Mouse (Mus musculus): ENCODE results near the gene Akr1d1.

Akr1d1 gene

GRCm38 (mm10) chr6:37563861-37564260, 33.9 kb downstream of the Akr1d1 start:
- no peak for DNase-seq (ENCODE audit: low spot score in 2 of 2)

- DNase-seq (ENCODE audit: low spot score in 2 of 2) = no peak
Measured at GRCm38 (mm10) chr6:37567363-37567762, 37.4 kb downstream of the Akr1d1 start.

- no peak for DNase-seq (ENCODE audit: low spot score in 2 of 2)
Measured at GRCm38 (mm10) chr6:37571939-37572338, 42.0 kb downstream of the Akr1d1 start.

GRCm38 (mm10) chr6:37572935-37573334, 43.0 kb downstream of the Akr1d1 start:
- DNase-seq (ENCODE audit: low spot score in 2 of 2) = no peak

- no peak for DNase-seq (ENCODE audit: low spot score in 2 of 2)
Measured at GRCm38 (mm10) chr6:37580476-37580875, 50.5 kb downstream of the Akr1d1 start.

- peak; percentile 44 to 70 for DNase-seq (ENCODE audit: low spot score in 2 of 2)
Measured at GRCm38 (mm10) chr6:37589340-37589962, 59.5 kb downstream of the Akr1d1 start.

- no peak for DNase-seq (ENCODE audit: low spot score in 2 of 2)
Measured at GRCm38 (mm10) chr6:37590800-37591199, 60.8 kb downstream of the Akr1d1 start.

GRCm38 (mm10) chr6:37592101-37593032, 62.4 kb downstream of the Akr1d1 start:
- DNase-seq (ENCODE audit: low spot score in 2 of 2) = peak; percentile 16 to 53

- DNase-seq (ENCODE audit: low spot score in 2 of 2) = no peak
Measured at GRCm38 (mm10) chr6:37593033-37593374, 63.0 kb downstream of the Akr1d1 start.

- no peak for DNase-seq (ENCODE audit: low spot score in 2 of 2)
Measured at GRCm38 (mm10) chr6:37593551-37594089, 63.6 kb downstream of the Akr1d1 start.

- no peak for DNase-seq (ENCODE audit: low spot score in 2 of 2)
Measured at GRCm38 (mm10) chr6:37597088-37597487, 67.1 kb downstream of the Akr1d1 start.

GRCm38 (mm10) chr6:37598033-37598432, 68.1 kb downstream of the Akr1d1 start:
- no peak for DNase-seq (ENCODE audit: low spot score in 2 of 2)

- no peak for DNase-seq (ENCODE audit: low spot score in 2 of 2)
Measured at GRCm38 (mm10) chr6:37600976-37601498, 71.1 kb downstream of the Akr1d1 start.

- no peak for DNase-seq (ENCODE audit: low spot score in 2 of 2)
Measured at GRCm38 (mm10) chr6:37602857-37603765, 73.1 kb downstream of the Akr1d1 start.

- DNase-seq (ENCODE audit: low spot score in 2 of 2) = no peak
Measured at GRCm38 (mm10) chr6:37604178-37604883, 74.4 kb downstream of the Akr1d1 start.

GRCm38 (mm10) chr6:37604884-37605269, 74.9 kb downstream of the Akr1d1 start:
- DNase-seq (ENCODE audit: low spot score in 2 of 2) = no peak

- no peak for DNase-seq (ENCODE audit: low spot score in 2 of 2)
Measured at GRCm38 (mm10) chr6:37607511-37608289, 77.7 kb downstream of the Akr1d1 start.

GRCm38 (mm10) chr6:37612603-37613284, 82.8 kb downstream of the Akr1d1 start:
- DNase-seq (ENCODE audit: low spot score in 2 of 2) = no peak

- DNase-seq (ENCODE audit: low spot score in 2 of 2) = no peak
Measured at GRCm38 (mm10) chr6:37615490-37615889, 85.5 kb downstream of the Akr1d1 start.

GRCm38 (mm10) chr6:37616136-37616535, 86.2 kb downstream of the Akr1d1 start:
- no peak for DNase-seq (ENCODE audit: low spot score in 2 of 2)

Data from frontal cortex, postnatal 36 days (tissue).